Mouse (Mus musculus) midbrain, embryonic 14.5 days (tissue): ENCODE measurements around the gene Mitf. TPM values are rescaled to one million over a fixed set of nuclear protein-coding genes. Genes with fewer than 3 reads are reported as not detected.

Experiments used
- ATAC-seq: fragments of 200-750 bp; cut with Nextera tagmentation; 2 replicates; pipeline ENCODE4 v1.8.0; 2017; ENCODE audit warnings: moderate number of reproducible peaks, moderate library complexity; ENCODE audit not compliant: low FRiP score, low TSS enrichment
- DNase-seq: peaks from one replicate; pipeline ENCODE4 v3.0.0-alpha.2; 2015
- H3K27ac ChIP-seq: fragments of 300-500 bp; sonication (generic); replicated peaks from 2 replicates; pipeline ENCODE4 v1.5.1; 2014; ENCODE audit warnings: mild to moderate bottlenecking, low read depth, low read length, moderate library complexity
- H3K27me3 ChIP-seq: fragments of 300-500 bp; sonication (generic); 2 replicates; pipeline ENCODE4 v1.6.1; 2014; ENCODE audit warnings: low read length, control low read depth, mixed read lengths; ENCODE audit not compliant: control insufficient read depth, insufficient read depth
- H3K36me3 ChIP-seq: fragments of 300-500 bp; sonication (generic); 2 replicates; pipeline ENCODE4 v1.6.1; 2014; ENCODE audit warnings: low read length, control low read depth; ENCODE audit not compliant: control insufficient read depth, insufficient read depth
- H3K4me1 ChIP-seq: fragments of 300-500 bp; sonication (generic); 2 replicates; pipeline ENCODE4 v1.6.1; 2014; ENCODE audit warnings: mild to moderate bottlenecking, antibody characterized with exemption, low read length, control low read depth; ENCODE audit not compliant: control insufficient read depth, insufficient read depth
- H3K4me2 ChIP-seq: fragments of 300-500 bp; sonication (generic); 2 replicates; pipeline ENCODE4 v1.6.1; 2014; ENCODE audit warnings: mild to moderate bottlenecking, low read length, moderate library complexity
- H3K4me3 ChIP-seq: fragments of 300-500 bp; sonication (generic); replicated peaks from 2 replicates; pipeline ENCODE4 v1.5.1; 2014; ENCODE audit warnings: low read depth, low read length
- H3K9ac ChIP-seq: fragments of 300-500 bp; sonication (generic); replicated peaks from 2 replicates; pipeline ENCODE4 v1.6.1; 2014; ENCODE audit warnings: mild to moderate bottlenecking, low read length, moderate library complexity
- H3K9me3 ChIP-seq: fragments of 300-500 bp; sonication (generic); 2 replicates; pipeline ENCODE4 v1.6.1; 2016; ENCODE audit warnings: low read length, control low read depth, mixed read lengths; ENCODE audit not compliant: control insufficient read depth
- WGBS: fragments of 180-500 bp; shearing (Covaris S2); extraction: QIAGEN DNeasy Blood & Tissue Kit; methylation state at CpG from one replicate; pipeline ENCODE4 v1.1.7; 2014; 5-methylcytosine and 5-hydroxymethylcytosine counted together
- polyA plus RNA-seq: library from polyadenylated mRNA; unstranded; fragments of >200 nt; fragmentation: Nextera tagmentation; extraction: Ambion mirVana; gene quantifications from 2 replicates; pipeline ENCODE4 v1.2.1, GENCODE M21; 2014

The Mitf gene
- polyA plus RNA-seq, 1 experiment from 2014 or later = 0.74 TPM

- Histone ChIP-seq H3K4me2 (no peak overlapping the region), H3K4me3 (no peak overlapping the region), H3K9ac (no peak overlapping the region), H3K27ac (no peak overlapping the region), H3K9me3 (no peaks in the 10 kb centered on the region), H3K27me3 (no peaks in the 10 kb centered on the region), H3K4me1 (no peaks in the 10 kb centered on the region), H3K36me3 (no peaks in the 10 kb centered on the region)
- ATAC-seq (no peak), DNase-seq (no peak)
- 77% methylated on average over 6 of the region's 6 CpGs for WGBS
Observed at GRCm38 (mm10) chr6:97877492-97877891, 70.6 kb downstream of the Mitf start.

- H3K27ac ChIP-seq = no peak overlapping the region
- no peaks in the 10 kb centered on the region for H3K4me1 ChIP-seq
- no peaks in the 10 kb centered on the region for H3K36me3 ChIP-seq
- no peak overlapping the region for H3K4me2 ChIP-seq
- H3K9me3 ChIP-seq = no peaks in the 10 kb centered on the region
- DNase-seq (no peak), ATAC-seq (no peak)
- 91% methylated on average over 5 of the region's 5 CpGs for WGBS
- no peaks in the 10 kb centered on the region for H3K27me3 ChIP-seq
- no peak overlapping the region for H3K4me3 ChIP-seq
- H3K9ac ChIP-seq = no peak overlapping the region
Observed at GRCm38 (mm10) chr6:97880363-97880762, 73.5 kb downstream of the Mitf start.

- no peaks in the 10 kb centered on the region for H3K9me3 ChIP-seq
- no peaks in the 10 kb centered on the region for H3K4me1 ChIP-seq
- DNase-seq = no peak
- no peaks in the 10 kb centered on the region for H3K27me3 ChIP-seq
- no peak overlapping the region for H3K4me3 ChIP-seq
- WGBS = 63% methylated on average over 3 of the region's 3 CpGs
- no peak overlapping the region for H3K9ac ChIP-seq
- no peak overlapping the region for H3K27ac ChIP-seq
- H3K36me3 ChIP-seq = no peaks in the 10 kb centered on the region
- no peak for ATAC-seq
- no peak overlapping the region for H3K4me2 ChIP-seq
Observed at GRCm38 (mm10) chr6:97881935-97882334, 75.1 kb downstream of the Mitf start.

- ATAC-seq (no peak), DNase-seq (no peak)
- no peak overlapping the region for H3K9ac ChIP-seq
- H3K36me3 ChIP-seq = no peaks in the 10 kb centered on the region
- no peaks in the 10 kb centered on the region for H3K9me3 ChIP-seq
- H3K4me2 ChIP-seq = no peak overlapping the region
- H3K4me3 ChIP-seq = no peak overlapping the region
- WGBS = 90% methylated on average over 8 of the region's 8 CpGs
- H3K4me1 ChIP-seq = no peaks in the 10 kb centered on the region
- no peak overlapping the region for H3K27ac ChIP-seq
- no peaks in the 10 kb centered on the region for H3K27me3 ChIP-seq
Observed at GRCm38 (mm10) chr6:97882931-97883330, 76.1 kb downstream of the Mitf start.

- 58% methylated on average over 2 of the region's 2 CpGs for WGBS
- Histone ChIP-seq H3K4me3 (no peak overlapping the region), H3K9ac (no peak overlapping the region), H3K4me2 (no peak overlapping the region), H3K27me3 (no peaks in the 10 kb centered on the region), H3K36me3 (no peaks in the 10 kb centered on the region), H3K27ac (no peak overlapping the region), H3K9me3 (no peaks in the 10 kb centered on the region), H3K4me1 (no peaks in the 10 kb centered on the region)
- ATAC-seq = no peak
- DNase-seq = no peak
Observed at GRCm38 (mm10) chr6:97883496-97883895, 76.6 kb downstream of the Mitf start.

GRCm38 (mm10) chr6:97884971-97885370 is 78.1 kb downstream of the Mitf start:
- Histone ChIP-seq H3K27ac (no peak overlapping the region), H3K27me3 (no peaks in the 10 kb centered on the region), H3K4me1 (no peaks in the 10 kb centered on the region), H3K9me3 (no peaks in the 10 kb centered on the region), H3K9ac (no peak overlapping the region), H3K36me3 (no peaks in the 10 kb centered on the region), H3K4me2 (no peak overlapping the region), H3K4me3 (no peak overlapping the region)
- DNase-seq (no peak), ATAC-seq (no peak)
- 90% methylated on average over 4 of the region's 4 CpGs for WGBS

GRCm38 (mm10) chr6:97885606-97886005 is 78.8 kb downstream of the Mitf start:
- DNase-seq = no peak
- H3K9ac ChIP-seq = no peak overlapping the region
- no peaks in the 10 kb centered on the region for H3K27me3 ChIP-seq
- no peak for ATAC-seq
- 76% methylated on average over 3 of the region's 3 CpGs for WGBS
- H3K36me3 ChIP-seq = no peaks in the 10 kb centered on the region
- H3K4me3 ChIP-seq = no peak overlapping the region
- H3K4me1 ChIP-seq = no peaks in the 10 kb centered on the region
- no peak overlapping the region for H3K27ac ChIP-seq
- H3K4me2 ChIP-seq = no peak overlapping the region
- no peaks in the 10 kb centered on the region for H3K9me3 ChIP-seq

- ATAC-seq (no peak), DNase-seq (no peak)
- WGBS = 88% methylated on average over 4 of the region's 4 CpGs
- no peak overlapping the region for H3K9ac ChIP-seq
- H3K4me3 ChIP-seq = no peak overlapping the region
- no peaks in the 10 kb centered on the region for H3K9me3 ChIP-seq
- H3K36me3 ChIP-seq = no peaks in the 10 kb centered on the region
- no peak overlapping the region for H3K27ac ChIP-seq
- H3K4me1 ChIP-seq = no peaks in the 10 kb centered on the region
- no peaks in the 10 kb centered on the region for H3K27me3 ChIP-seq
- no peak overlapping the region for H3K4me2 ChIP-seq
Observed at GRCm38 (mm10) chr6:97887893-97888292, 81.0 kb downstream of the Mitf start.

- no peaks in the 10 kb centered on the region for H3K27me3 ChIP-seq
- WGBS = 66% methylated on average over 3 of the region's 3 CpGs
- H3K36me3 ChIP-seq = no peaks in the 10 kb centered on the region
- ATAC-seq (no peak), DNase-seq (peak; percentile 8)
- no peak overlapping the region for H3K4me3 ChIP-seq
- no peak overlapping the region for H3K27ac ChIP-seq
- no peak overlapping the region for H3K9ac ChIP-seq
- H3K9me3 ChIP-seq = no peaks in the 10 kb centered on the region
- H3K4me1 ChIP-seq = no peaks in the 10 kb centered on the region
- H3K4me2 ChIP-seq = no peak overlapping the region
Observed at GRCm38 (mm10) chr6:97888596-97888995, 81.7 kb downstream of the Mitf start.
